In genomic region chr13:36735901-36736618, GRCm38 (mm10) we compare ENCODE assay signal across 9 mouse cellular contexts. TPM values are rescaled to one million over a fixed set of nuclear protein-coding genes. Genes with fewer than 3 reads are reported as not detected.
DNase-seq lines count a peak whose midpoint lies in the region; ATAC-seq and TF ChIP-seq lines count a peak whose summit lies in the region.
"Had no signal": no experiment of that assay in that cellular context is flagged by ENCODE, and none has a peak within 500 bp of the region (broad histone marks: within the 10 kb centered on the region; RNA-seq: fewer than 3 reads in every experiment).

No protein-coding gene starts in this region.

- H3K4me1 ChIP-seq in heart, adult 2 months (ENCODE audit: control insufficient read depth, insufficient read depth, low read length): no peaks in the 10 kb centered on the region
- no peaks in the 10 kb centered on the region for H3K4me1 ChIP-seq in ES-Bruce4 (ENCODE audit: control insufficient read depth, insufficient read depth, low read length)
- peaks cover 15% of the 10 kb centered on the region; the same call in 1 of the 2 replicates for H3K4me1 ChIP-seq in midbrain, embryonic 12.5 days
- H3K4me1 ChIP-seq in stomach, postnatal 0 days (replicated peaks; ENCODE audit: control insufficient read depth, insufficient read depth): peaks cover 4% of the 10 kb centered on the region; the same call in 1 of the 2 replicates

- peak in 1 of 2 experiments; percentile 47 for DNase-seq in heart, adult 2 months
- no peak for DNase-seq in heart, adult 8-10 months (ENCODE audit: low spot score)
- DNase-seq in cerebellum, postnatal 4 days (ENCODE audit: low spot score in 2 of 2): peak; percentile 41 to 87
- DNase-seq in gastrocnemius, postnatal 14 days: peak; percentile 54
- peak; percentile 67 to 70 for DNase-seq in layer of hippocampus, postnatal 36 days
- peak; percentile 69 for DNase-seq in stomach, postnatal 0 days (ENCODE audit: low spot score)

- peaks cover 14% of the 10 kb centered on the region for H3K27me3 ChIP-seq in heart, adult 2 months (ENCODE audit: control insufficient read depth, insufficient read depth, low read length)
- H3K27me3 ChIP-seq in ES-Bruce4 (ENCODE audit: control insufficient read depth, insufficient read depth, low read length, poor library complexity, severe bottlenecking): peaks cover 28% of the 10 kb centered on the region
- H3K27me3 ChIP-seq in midbrain, embryonic 12.5 days: peaks cover 56% of the 10 kb centered on the region
- peaks cover 15% of the 10 kb centered on the region for H3K27me3 ChIP-seq in stomach, postnatal 0 days (ENCODE audit: control insufficient read depth, insufficient read depth, low read length)

- no peaks in the 10 kb centered on the region for H3K36me3 ChIP-seq in heart, adult 2 months (ENCODE audit: control insufficient read depth, insufficient read depth, low read length)
- H3K36me3 ChIP-seq in ES-Bruce4 (ENCODE audit: control insufficient read depth, insufficient read depth, low read length, poor library complexity, severe bottlenecking): no peaks in the 10 kb centered on the region
- no peaks in the 10 kb centered on the region for H3K36me3 ChIP-seq in midbrain, embryonic 12.5 days
- no peaks in the 10 kb centered on the region for H3K36me3 ChIP-seq in stomach, postnatal 0 days (ENCODE audit: control insufficient read depth, insufficient read depth, low read length)
- H3K36me3 ChIP-seq: G1E had no signal

- intact Hi-C loops in heart, adult 2 months (cut with DNase I): no loop called here
- intact Hi-C loops in gastrocnemius, postnatal 14 days (cut with DNase I; ENCODE audit: low total_unique reads): no loop called here

- TF ChIP-seq EP300 in heart, adult 2 months (IDR thresholded peaks at IDR 0.05; ENCODE audit: insufficient read depth, low read depth, low read length): no peak
- no peak for TF ChIP-seq EP300 in ES-Bruce4 (IDR thresholded peaks at IDR 0.05; ENCODE audit: insufficient read depth, low read depth, low read length)
- TF ChIP-seq EP300 in stomach, postnatal 0 days (optimal IDR thresholded peaks at IDR 0.05): no peak

- no peak for TF ChIP-seq CTCF in heart, adult 2 months (IDR thresholded peaks at IDR 0.05)
- TF ChIP-seq CTCF in ES-Bruce4 (IDR thresholded peaks at IDR 0.05; ENCODE audit: low read depth, low read length): no peak
- no peak for TF ChIP-seq CTCF in stomach, postnatal 0 days (IDR thresholded peaks at IDR 0.05; ENCODE audit: low read depth)

- peak; percentile 93 for ATAC-seq in midbrain, embryonic 12.5 days (ENCODE audit: low FRiP score, low read depth)
- peak; percentile 74 for ATAC-seq in stomach, postnatal 0 days (ENCODE audit: low FRiP score, low TSS enrichment)

- H3K79me2 ChIP-seq in heart, adult 2 months (replicated peaks; ENCODE audit: control insufficient read depth, insufficient read depth, low read length): no peaks in the 10 kb centered on the region

- H3K9me3 ChIP-seq in ES-Bruce4 (replicated peaks; ENCODE audit: control insufficient read depth, insufficient read depth, low read length, poor library complexity, severe bottlenecking): no peaks in the 10 kb centered on the region
- no peaks in the 10 kb centered on the region for H3K9me3 ChIP-seq in midbrain, embryonic 12.5 days
- H3K9me3 ChIP-seq in stomach, postnatal 0 days (ENCODE audit: control insufficient read depth, low read length): no peaks in the 10 kb centered on the region
- H3K9me3 ChIP-seq: G1E had no signal

- H3K4me2 ChIP-seq in midbrain, embryonic 12.5 days (replicated peaks): peak overlapping the region; percentile 68
- peak overlapping the region; percentile 58 for H3K4me2 ChIP-seq in stomach, postnatal 0 days (replicated peaks; ENCODE audit: low read depth)

- H3K27ac ChIP-seq in heart, adult 2 months: no peak overlapping the region
- H3K27ac ChIP-seq in ES-Bruce4 (ENCODE audit: insufficient read depth, low read length): no peak overlapping the region
- H3K27ac ChIP-seq in midbrain, embryonic 12.5 days (replicated peaks): peak overlapping the region; percentile 92
- H3K27ac ChIP-seq in stomach, postnatal 0 days (replicated peaks): no peak overlapping the region

- no peak for TF ChIP-seq POLR2A in heart, adult 2 months (IDR thresholded peaks at IDR 0.05; ENCODE audit: insufficient read depth, low read depth, low read length)
- no peak for TF ChIP-seq POLR2A in ES-Bruce4 (IDR thresholded peaks at IDR 0.05; ENCODE audit: insufficient read depth, low read length)

- WGBS in heart, adult 2 months: 6% methylated on average over 37 of the region's 39 CpGs
- WGBS in midbrain, embryonic 12.5 days: under 1% methylated on average over 39 of the region's 39 CpGs
- WGBS in stomach, postnatal 0 days: 1% methylated on average over 37 of the region's 39 CpGs

- peak overlapping the region; percentile 22; the same call in 1 of the 2 replicates for H3K4me3 ChIP-seq in heart, adult 2 months
- H3K4me3 ChIP-seq in ES-Bruce4 (ENCODE audit: low read depth, low read length): peak overlapping the region; percentile 83
- H3K4me3 ChIP-seq in midbrain, embryonic 12.5 days: peak overlapping the region; percentile 44
- H3K4me3 ChIP-seq in stomach, postnatal 0 days (ENCODE audit: low read depth, low read length): peak overlapping the region; percentile 39

- H3K9ac ChIP-seq in heart, adult 2 months (ENCODE audit: low read depth, low read length): no peak overlapping the region
- 0 out of 2 replicates have a peak overlapping the region, but pooled peaks have one; percentile 11 for H3K9ac ChIP-seq in ES-Bruce4 (ENCODE audit: low read depth, poor library complexity, severe bottlenecking)
- peak overlapping the region; percentile 62 for H3K9ac ChIP-seq in midbrain, embryonic 12.5 days (replicated peaks)
- H3K9ac ChIP-seq in stomach, postnatal 0 days (ENCODE audit: low read length): no peak overlapping the region

RNA-seq across cellular contexts. Expression of gene Nrn1, which starts 1.1 kb away (rescaled TPM):
- 1 to 10 TPM; 3.5 TPM for total RNA-seq in heart, adult 2 months (2021)
- 6.0 and 8.8 TPM in 2 replicates for polyA plus RNA-seq in heart, adult 2 months (2012; rRNA removed)
- 1 to 10 TPM; 3.6 to 5.1 (median 4.2) TPM for total RNA-seq in heart, adult 8-10 months (2022)
- 1.9 and 2.4 TPM in 2 replicates for polyA plus RNA-seq in ES-Bruce4 (2011; ENCODE audit: insufficient read depth, insufficient read length, low read depth, missing spikeins)
- 1 to 10 TPM; 1.5 to 1.7 TPM for total RNA-seq in gastrocnemius, postnatal 14 days (2021)
- 100 to 1,000 TPM; 285 to 286 TPM for total RNA-seq in layer of hippocampus, postnatal 36 days (2021)
- polyA plus RNA-seq in midbrain, embryonic 12.5 days (2016; fragmentation: Nextera tagmentation; extraction: Ambion mirVana): 61.5 and 71.1 TPM in 2 replicates
- 1.6 and 1.8 TPM in 2 replicates for polyA plus RNA-seq in stomach, postnatal 0 days (2015; fragmentation: Nextera tagmentation; extraction: Ambion mirVana)
- polyA plus RNA-seq: G1E had no signal

Comparison
In these comparisons a context has a peak if more than half of its experiments do, and no peak if none do; other contexts are left out.
1. H3K4me3 ChIP-seq: peak in every context shown above with its lines; median percentile 83 in ES-Bruce4; 44 in midbrain, embryonic 12.5 days; 39 in stomach, postnatal 0 days; 22 in heart, adult 2 months.
2. H3K9ac ChIP-seq: peak in ES-Bruce4 (single experiment) and midbrain, embryonic 12.5 days (single experiment); none in heart, adult 2 months (single experiment) and stomach, postnatal 0 days (single experiment).
3. RNA of gene Nrn1, which starts 1.1 kb away (total RNA-seq): 285 to 286 TPM in layer of hippocampus, postnatal 36 days; 3.6 to 5.1 TPM in heart, adult 8-10 months, 3.5 TPM in heart, adult 2 months and 1.5 to 1.7 TPM in gastrocnemius, postnatal 14 days; every median in the first group is over 10 times any median in the second.